Mouse (Mus musculus): ENCODE results near the gene Stim1. TPM values are rescaled to one million over a fixed set of nuclear protein-coding genes. Genes with fewer than 3 reads are reported as not detected.

Gene Stim1
- 9.1 and 11.6 TPM in 2 replicates for polyA plus RNA-seq (2014; fragmentation: Nextera tagmentation; extraction: Ambion mirVana)

DNA sequence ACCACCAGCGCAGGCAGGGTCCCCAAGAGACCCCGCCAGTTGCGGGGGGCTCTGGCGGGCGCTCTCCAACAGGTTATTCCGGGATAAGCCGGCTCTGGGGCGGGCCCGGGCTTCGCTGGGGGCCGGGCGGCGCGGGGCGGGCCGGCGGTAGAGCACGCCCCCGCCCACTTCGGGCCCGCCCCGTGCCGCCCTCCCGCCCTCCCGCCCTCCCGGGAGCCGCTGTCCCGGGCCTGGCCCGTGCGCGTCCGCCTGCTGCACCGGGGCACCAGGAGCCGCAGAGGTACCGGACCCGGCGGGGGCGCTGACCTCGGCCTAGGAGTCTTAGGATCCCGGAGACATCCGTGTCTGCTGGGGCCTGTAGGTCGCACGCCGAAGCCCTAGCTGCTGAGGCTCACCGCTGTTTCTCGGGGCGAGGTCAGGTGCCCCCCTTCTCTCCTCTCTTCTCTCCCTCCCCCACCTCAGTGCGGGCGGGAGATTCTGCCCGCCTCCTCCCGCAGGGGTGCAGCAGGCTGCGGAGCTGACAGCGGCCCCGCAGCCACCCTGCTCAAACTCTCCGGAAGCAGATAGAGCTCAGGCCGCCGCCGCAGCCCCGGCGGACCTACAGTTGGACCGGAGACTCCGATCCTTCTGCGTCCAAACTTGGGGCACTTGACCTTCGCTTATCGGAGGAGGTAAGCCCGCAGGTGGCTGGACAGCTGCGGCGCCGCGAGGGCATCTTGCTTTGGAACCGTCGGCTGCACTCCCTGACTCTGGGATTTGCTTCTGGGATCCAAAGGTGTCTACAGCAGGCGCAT lies at the start of gene Stim1:
Stim1 (plus strand) TSS at position 206 of the 794 bp plus-strand sequence.
- under 1% methylated on average over 52 of the region's 73 CpGs for WGBS
- ATAC-seq (ENCODE audit: low FRiP score) (peak; percentile 81), DNase-seq (ENCODE audit: low spot score, missing footprints) (peak; percentile 94)
- Histone ChIP-seq H3K27me3 (ENCODE audit: control insufficient read depth, insufficient read depth, low read length) (peaks cover 9% of the 10 kb centered on the region; the same call in 1 of the 2 replicates), H3K36me3 (ENCODE audit: control insufficient read depth, insufficient read depth, low read length) (no peaks in the 10 kb centered on the region), H3K4me1 (ENCODE audit: control insufficient read depth, insufficient read depth, low read length) (peaks cover 5% of the 10 kb centered on the region; the same call in 1 of the 2 replicates), H3K4me2 (peak within 1 kb of the TSS; percentile 83), H3K4me3 (ENCODE audit: low read depth, low read length) (peak within 1 kb of the TSS; percentile 80), H3K27ac (ENCODE audit: low read depth, low read length) (no peak within 1 kb of the TSS; the same call in 1 of the 2 replicates), H3K9ac (ENCODE audit: low read length) (peak within 1 kb of the TSS; percentile 70), H3K9me3 (ENCODE audit: control insufficient read depth, low read length) (no peaks in the 10 kb centered on the region)

DNA sequence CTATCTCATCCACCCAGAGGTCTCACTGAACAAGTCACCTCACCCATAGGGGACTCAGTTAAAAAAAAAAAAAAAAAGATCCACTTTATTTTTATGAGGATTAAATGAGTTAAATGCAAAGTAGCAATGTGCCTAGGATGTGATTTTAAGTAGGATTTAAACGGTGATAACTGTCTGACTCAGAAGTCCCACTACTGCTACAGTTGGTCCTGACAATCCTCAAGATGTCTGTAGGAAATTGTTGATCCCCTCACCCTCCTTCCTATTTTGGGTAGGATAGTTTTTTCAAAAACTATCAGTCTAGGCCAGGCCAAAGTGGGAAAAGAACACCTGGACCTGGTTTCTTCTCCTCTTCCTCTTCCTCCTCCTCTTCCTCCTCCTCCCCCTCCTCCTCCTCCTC lies 45.7 kb upstream of the Stim1 start:
- Histone ChIP-seq H3K4me1 (ENCODE audit: control insufficient read depth, insufficient read depth, low read length) (no peaks in the 10 kb centered on the region), H3K27ac (ENCODE audit: low read depth, low read length) (no peak overlapping the region), H3K27me3 (ENCODE audit: control insufficient read depth, insufficient read depth, low read length) (no peaks in the 10 kb centered on the region), H3K9ac (ENCODE audit: low read length) (no peak overlapping the region), H3K9me3 (ENCODE audit: control insufficient read depth, low read length) (no peaks in the 10 kb centered on the region), H3K4me3 (ENCODE audit: low read depth, low read length) (no peak overlapping the region), H3K4me2 (no peak overlapping the region), H3K36me3 (ENCODE audit: control insufficient read depth, insufficient read depth, low read length) (no peaks in the 10 kb centered on the region)
- WGBS = 59% methylated on average over 1 of the region's 1 CpGs
- DNase-seq (ENCODE audit: low spot score, missing footprints) = no peak
- peak; percentile 31 for ATAC-seq (ENCODE audit: low FRiP score)

- H3K4me3 ChIP-seq (ENCODE audit: low read depth, low read length) = peak overlapping the region; percentile 58
- peak overlapping the region; percentile 70 for H3K9ac ChIP-seq (ENCODE audit: low read length)
- no peaks in the 10 kb centered on the region for H3K4me1 ChIP-seq (ENCODE audit: control insufficient read depth, insufficient read depth, low read length)
- peak; percentile 90 for DNase-seq (ENCODE audit: low spot score, missing footprints)
- under 1% methylated on average over 5 of the region's 13 CpGs for WGBS
- H3K27me3 ChIP-seq (ENCODE audit: control insufficient read depth, insufficient read depth, low read length) = no peaks in the 10 kb centered on the region
- no peak overlapping the region for H3K27ac ChIP-seq (ENCODE audit: low read depth, low read length)
- peak overlapping the region; percentile 67 for H3K4me2 ChIP-seq
- no peaks in the 10 kb centered on the region for H3K36me3 ChIP-seq (ENCODE audit: control insufficient read depth, insufficient read depth, low read length)
- H3K9me3 ChIP-seq (ENCODE audit: control insufficient read depth, low read length) = no peaks in the 10 kb centered on the region
- peak; percentile 81 for ATAC-seq (ENCODE audit: low FRiP score)
Measured at GRCm38 (mm10) chr7:102222336-102222735, 45.3 kb upstream of the Stim1 start.

DNA sequence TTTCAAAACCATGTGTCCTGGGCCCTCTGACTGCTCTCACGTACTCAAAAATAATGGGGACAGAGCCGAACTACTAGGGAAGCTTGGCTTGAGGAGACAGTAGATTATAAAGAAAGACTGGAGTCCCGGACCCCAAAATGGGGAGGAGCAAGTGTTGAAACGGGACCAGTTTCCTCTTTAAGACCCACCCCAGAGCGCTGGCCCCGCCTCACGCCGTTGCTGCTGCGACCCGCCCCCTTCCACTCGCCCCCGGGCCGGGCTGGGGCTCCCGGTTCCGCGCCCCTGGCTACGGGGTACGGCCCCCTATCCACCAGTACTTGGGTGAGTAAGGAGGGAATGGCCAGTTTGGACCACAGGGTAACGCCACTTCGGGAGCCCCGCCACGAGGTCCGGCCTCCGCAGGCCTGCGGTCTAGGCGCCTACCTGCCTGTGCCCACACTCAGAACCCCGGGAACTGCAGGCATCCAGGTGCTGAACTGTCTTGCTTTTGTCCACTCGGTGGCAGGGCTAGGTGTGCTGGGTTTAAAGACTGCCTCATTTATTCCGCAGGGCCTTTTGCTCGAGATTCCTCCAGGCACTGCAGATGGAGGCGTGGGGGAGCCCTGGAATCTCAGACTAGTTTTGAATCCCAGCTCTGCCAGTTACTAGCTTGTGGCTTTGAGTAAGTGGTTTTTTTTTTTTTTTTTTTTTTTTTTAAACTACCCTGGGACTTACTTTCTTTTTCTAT lies 44.6 kb upstream of the Stim1 start:
- peak; percentile 96 for DNase-seq (ENCODE audit: low spot score, missing footprints)
- peak overlapping the region; percentile 67 for H3K4me2 ChIP-seq
- H3K4me3 ChIP-seq (ENCODE audit: low read depth, low read length) = peak overlapping the region; percentile 58
- H3K36me3 ChIP-seq (ENCODE audit: control insufficient read depth, insufficient read depth, low read length) = no peaks in the 10 kb centered on the region
- H3K27ac ChIP-seq (ENCODE audit: low read depth, low read length) = no peak overlapping the region
- H3K9me3 ChIP-seq (ENCODE audit: control insufficient read depth, low read length) = no peaks in the 10 kb centered on the region
- no peaks in the 10 kb centered on the region for H3K4me1 ChIP-seq (ENCODE audit: control insufficient read depth, insufficient read depth, low read length)
- 2% methylated on average over 30 of the region's 31 CpGs for WGBS
- ATAC-seq (ENCODE audit: low FRiP score) = peak; percentile 86
- no peaks in the 10 kb centered on the region for H3K27me3 ChIP-seq (ENCODE audit: control insufficient read depth, insufficient read depth, low read length)
- H3K9ac ChIP-seq (ENCODE audit: low read length) = peak overlapping the region; percentile 70

DNA sequence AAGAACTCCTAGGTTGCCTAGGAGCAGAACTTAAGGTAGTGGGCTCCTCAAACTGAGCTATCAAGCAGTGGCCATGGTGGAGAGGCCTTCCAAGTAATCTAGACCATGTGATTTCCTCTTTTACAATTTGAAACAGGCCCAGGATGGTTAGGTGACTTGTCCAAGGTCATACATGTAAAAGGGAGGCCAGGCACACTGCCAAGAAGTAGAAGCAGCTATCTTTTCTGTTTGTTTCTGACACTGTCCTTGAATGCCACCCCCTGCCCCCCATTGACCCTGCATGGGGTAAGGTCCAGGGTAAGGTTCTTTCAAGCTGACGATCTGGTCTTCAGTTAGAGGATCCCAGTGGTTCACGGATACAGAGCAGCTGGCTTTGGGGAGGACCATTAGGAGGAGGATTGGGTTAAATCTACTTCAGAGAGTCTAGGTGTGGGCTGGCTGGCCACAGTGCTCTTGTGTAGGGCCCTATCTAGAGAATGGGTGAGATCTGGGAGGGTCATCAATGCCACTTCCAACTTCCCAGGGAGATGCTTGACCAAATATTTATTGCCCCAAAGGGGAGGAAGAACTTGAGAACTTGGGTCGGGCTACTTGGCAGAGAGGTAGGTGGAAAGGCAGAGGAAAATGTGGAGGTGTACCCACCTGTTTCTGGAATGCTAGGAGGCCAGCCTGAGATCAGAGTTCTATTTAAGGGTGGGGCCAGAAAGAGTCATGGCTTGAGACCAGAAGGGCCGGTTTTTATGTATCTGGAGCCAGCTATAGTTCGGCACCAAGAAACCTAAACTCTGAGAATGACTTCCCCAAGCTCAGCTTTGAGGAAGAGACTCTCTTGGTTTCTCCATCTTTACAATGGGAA lies 43.5 kb upstream of the Stim1 start:
- Histone ChIP-seq H3K4me2 (no peak overlapping the region), H3K36me3 (ENCODE audit: control insufficient read depth, insufficient read depth, low read length) (0 out of 2 replicates have a peak, but pooled peaks cover 2% of the 10 kb centered on the region), H3K4me1 (ENCODE audit: control insufficient read depth, insufficient read depth, low read length) (no peaks in the 10 kb centered on the region), H3K27me3 (ENCODE audit: control insufficient read depth, insufficient read depth, low read length) (no peaks in the 10 kb centered on the region), H3K27ac (ENCODE audit: low read depth, low read length) (no peak overlapping the region), H3K9ac (ENCODE audit: low read length) (no peak overlapping the region), H3K4me3 (ENCODE audit: low read depth, low read length) (no peak overlapping the region), H3K9me3 (ENCODE audit: control insufficient read depth, low read length) (peaks cover 1% of the 10 kb centered on the region; the same call in 1 of the 2 replicates)
- ATAC-seq (ENCODE audit: low FRiP score) = no peak
- DNase-seq (ENCODE audit: low spot score, missing footprints) = peak; percentile 57
- 89% methylated on average over 5 of the region's 5 CpGs for WGBS

- Histone ChIP-seq H3K27ac (ENCODE audit: low read depth, low read length) (no peak overlapping the region), H3K36me3 (ENCODE audit: control insufficient read depth, insufficient read depth, low read length) (0 out of 2 replicates have a peak, but pooled peaks cover 2% of the 10 kb centered on the region), H3K9me3 (ENCODE audit: control insufficient read depth, low read length) (peaks cover 3% of the 10 kb centered on the region; the same call in 1 of the 2 replicates), H3K4me1 (ENCODE audit: control insufficient read depth, insufficient read depth, low read length) (no peaks in the 10 kb centered on the region), H3K4me3 (ENCODE audit: low read depth, low read length) (no peak overlapping the region), H3K27me3 (ENCODE audit: control insufficient read depth, insufficient read depth, low read length) (no peaks in the 10 kb centered on the region), H3K4me2 (no peak overlapping the region), H3K9ac (ENCODE audit: low read length) (no peak overlapping the region)
- DNase-seq (ENCODE audit: low spot score, missing footprints) (peak; percentile 26), ATAC-seq (ENCODE audit: low FRiP score) (no peak)
- 91% methylated on average over 6 of the region's 6 CpGs for WGBS
Measured at GRCm38 (mm10) chr7:102226051-102226450, 41.6 kb upstream of the Stim1 start.

DNA sequence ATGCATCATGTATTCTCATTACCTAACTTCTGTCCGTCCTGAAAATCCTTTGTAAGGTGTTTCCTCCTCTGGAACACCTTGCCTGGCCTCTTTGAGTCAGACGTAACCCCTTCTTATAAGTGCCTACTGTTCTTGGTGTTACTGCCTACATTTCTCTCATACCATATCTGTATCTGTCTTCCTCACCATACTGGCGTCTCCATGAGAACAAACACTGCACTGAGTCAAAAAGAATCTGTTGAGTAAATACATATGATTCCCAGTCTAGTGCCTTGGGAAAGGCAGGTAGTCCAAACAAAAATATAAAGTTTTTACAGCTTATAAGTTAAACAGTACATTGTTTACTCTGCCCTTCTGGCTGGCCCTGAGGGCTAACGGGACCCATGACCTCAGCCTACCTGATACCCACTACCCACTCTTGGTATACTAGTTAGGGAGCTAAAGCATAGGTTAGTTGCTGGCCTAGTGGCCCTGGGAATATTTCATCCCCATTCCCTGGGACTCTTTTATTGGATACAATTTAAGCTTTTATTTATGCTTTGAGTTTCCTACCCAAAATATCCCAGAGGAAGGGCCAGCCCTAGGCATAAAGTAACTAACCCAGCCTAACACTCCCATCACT lies 39.4 kb upstream of the Stim1 start:
- no peak overlapping the region for H3K4me2 ChIP-seq
- H3K4me1 ChIP-seq (ENCODE audit: control insufficient read depth, insufficient read depth, low read length) = no peaks in the 10 kb centered on the region
- H3K27me3 ChIP-seq (ENCODE audit: control insufficient read depth, insufficient read depth, low read length) = no peaks in the 10 kb centered on the region
- no peak overlapping the region for H3K9ac ChIP-seq (ENCODE audit: low read length)
- 94% methylated on average over 4 of the region's 4 CpGs for WGBS
- H3K9me3 ChIP-seq (ENCODE audit: control insufficient read depth, low read length) = peaks cover 3% of the 10 kb centered on the region; the same call in 1 of the 2 replicates
- ATAC-seq (ENCODE audit: low FRiP score) = no peak
- DNase-seq (ENCODE audit: low spot score, missing footprints) = peak; percentile 4
- H3K4me3 ChIP-seq (ENCODE audit: low read depth, low read length) = no peak overlapping the region
- H3K36me3 ChIP-seq (ENCODE audit: control insufficient read depth, insufficient read depth, low read length) = 0 out of 2 replicates have a peak, but pooled peaks cover 2% of the 10 kb centered on the region
- no peak overlapping the region for H3K27ac ChIP-seq (ENCODE audit: low read depth, low read length)

DNA sequence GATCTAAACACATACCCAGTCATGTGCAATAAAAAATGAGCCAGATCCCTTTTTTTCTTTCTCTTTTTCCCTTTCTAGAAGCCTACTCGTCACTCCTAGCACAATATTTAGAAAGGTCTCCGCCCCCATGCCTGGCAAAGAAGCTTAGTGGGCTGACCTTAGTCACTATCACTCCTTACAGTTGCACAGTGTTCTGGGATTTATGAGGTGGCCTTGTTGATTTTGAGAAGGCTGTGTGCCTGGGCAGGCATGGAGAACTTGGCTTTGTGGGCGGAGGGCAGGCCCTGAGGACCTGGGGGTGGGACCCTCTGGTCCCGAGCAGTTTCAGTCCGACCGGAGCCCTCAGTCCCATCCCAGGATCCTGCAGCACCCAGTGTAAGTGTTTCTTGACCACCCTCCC lies 37.8 kb upstream of the Stim1 start:
- Histone ChIP-seq H3K27me3 (ENCODE audit: control insufficient read depth, insufficient read depth, low read length) (no peaks in the 10 kb centered on the region), H3K36me3 (ENCODE audit: control insufficient read depth, insufficient read depth, low read length) (0 out of 2 replicates have a peak, but pooled peaks cover 2% of the 10 kb centered on the region), H3K9ac (ENCODE audit: low read length) (no peak overlapping the region), H3K4me1 (ENCODE audit: control insufficient read depth, insufficient read depth, low read length) (no peaks in the 10 kb centered on the region), H3K9me3 (ENCODE audit: control insufficient read depth, low read length) (peaks cover 3% of the 10 kb centered on the region; the same call in 1 of the 2 replicates), H3K4me2 (no peak overlapping the region), H3K4me3 (ENCODE audit: low read depth, low read length) (no peak overlapping the region), H3K27ac (ENCODE audit: low read depth, low read length) (no peak overlapping the region)
- WGBS = 96% methylated on average over 6 of the region's 6 CpGs
- DNase-seq (ENCODE audit: low spot score, missing footprints) (peak; percentile 31), ATAC-seq (ENCODE audit: low FRiP score) (no peak)
